Mouse (Mus musculus): ENCODE data around the gene Cnot4. TPM values are rescaled to one million over a fixed set of nuclear protein-coding genes. Genes with fewer than 3 reads are reported as not detected.
"Not testable (repeated sequence)": the region's sequence is repeated elsewhere in the genome, so short reads cannot be mapped to it uniquely, and the experiment has no call there.

Gene Cnot4
- 23.8 and 24.0 TPM in 2 replicates for polyA plus RNA-seq (2012; rRNA removed)

DNA sequence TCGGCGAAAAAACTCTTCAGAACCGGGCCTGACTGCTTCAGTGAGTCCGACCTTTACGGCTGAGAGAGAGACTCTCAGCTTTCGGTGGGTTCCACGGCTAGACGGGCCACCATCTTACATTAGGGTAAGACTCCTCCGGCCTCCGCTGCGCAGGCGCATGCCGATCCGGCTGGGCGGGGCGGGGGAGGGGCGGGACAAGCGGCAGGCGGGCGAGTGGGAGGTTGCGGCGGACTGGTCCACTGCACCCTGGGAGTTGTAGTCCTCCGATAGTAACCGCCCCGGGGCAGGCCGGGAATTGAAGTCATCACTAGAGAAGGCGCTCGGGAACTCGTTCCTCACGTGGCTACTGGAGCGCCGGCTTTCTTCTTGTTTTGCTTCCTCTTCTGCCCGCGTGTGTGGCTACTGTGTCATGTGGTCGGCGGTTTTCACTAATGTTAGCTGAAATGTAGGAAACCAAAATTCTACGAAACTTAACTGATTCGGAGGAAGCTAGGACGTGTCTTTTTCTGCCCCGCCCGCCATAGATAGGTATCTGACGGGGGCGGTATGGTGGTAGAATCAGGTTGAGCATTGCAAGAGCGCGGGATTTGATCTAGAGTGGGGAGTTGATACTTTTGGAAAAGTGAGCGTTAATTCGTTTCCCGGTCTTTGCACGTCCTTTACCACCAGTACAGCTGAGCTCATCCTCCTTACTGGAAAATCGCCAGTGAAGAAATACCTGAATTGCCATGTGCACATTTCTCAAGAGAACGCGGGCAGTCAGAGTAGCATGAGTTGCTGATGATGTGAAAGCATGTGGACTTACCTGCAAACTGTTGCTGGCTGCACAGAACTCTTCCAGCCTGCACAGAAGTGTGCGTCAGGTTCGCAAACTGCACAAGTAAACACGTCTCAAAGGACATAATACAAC, at the start of gene Cnot4:
TSS of gene Cnot4 (minus strand) at position 146 of the 910 bp plus-strand sequence.
- DNase-seq (ENCODE audit: extremely low spot score in 1 of 2, low spot score in 1 of 2), result peak; percentile 98 to 99

DNA sequence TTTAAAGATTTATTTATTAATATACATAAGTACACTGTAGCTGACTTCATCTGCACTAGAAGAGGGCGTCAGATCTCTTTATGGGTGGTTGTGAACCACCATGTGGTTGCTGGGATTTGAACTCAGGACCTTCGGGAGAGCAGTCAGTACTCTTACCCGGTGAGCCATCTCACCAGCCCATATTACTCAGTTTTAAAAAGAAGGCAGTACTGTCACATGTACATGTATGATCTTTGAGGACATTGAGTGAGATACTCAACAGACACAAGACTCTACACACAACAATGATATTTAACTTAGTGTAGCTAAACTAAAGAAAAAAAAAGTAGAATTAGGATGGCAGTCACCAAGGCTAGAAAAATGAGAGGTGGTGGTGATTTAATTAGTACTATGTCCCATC, 45.8 kb upstream of the Cnot4 start:
- DNase-seq (ENCODE audit: extremely low spot score in 1 of 2, low spot score in 1 of 2), result not testable (repeated sequence)

GRCm38 (mm10) chr6:35177650-35178272, 44.2 kb upstream of the Cnot4 start:
- peak in 1 of 2 experiments; percentile 24 for DNase-seq (ENCODE audit: extremely low spot score in 1 of 2, low spot score in 1 of 2)

DNA sequence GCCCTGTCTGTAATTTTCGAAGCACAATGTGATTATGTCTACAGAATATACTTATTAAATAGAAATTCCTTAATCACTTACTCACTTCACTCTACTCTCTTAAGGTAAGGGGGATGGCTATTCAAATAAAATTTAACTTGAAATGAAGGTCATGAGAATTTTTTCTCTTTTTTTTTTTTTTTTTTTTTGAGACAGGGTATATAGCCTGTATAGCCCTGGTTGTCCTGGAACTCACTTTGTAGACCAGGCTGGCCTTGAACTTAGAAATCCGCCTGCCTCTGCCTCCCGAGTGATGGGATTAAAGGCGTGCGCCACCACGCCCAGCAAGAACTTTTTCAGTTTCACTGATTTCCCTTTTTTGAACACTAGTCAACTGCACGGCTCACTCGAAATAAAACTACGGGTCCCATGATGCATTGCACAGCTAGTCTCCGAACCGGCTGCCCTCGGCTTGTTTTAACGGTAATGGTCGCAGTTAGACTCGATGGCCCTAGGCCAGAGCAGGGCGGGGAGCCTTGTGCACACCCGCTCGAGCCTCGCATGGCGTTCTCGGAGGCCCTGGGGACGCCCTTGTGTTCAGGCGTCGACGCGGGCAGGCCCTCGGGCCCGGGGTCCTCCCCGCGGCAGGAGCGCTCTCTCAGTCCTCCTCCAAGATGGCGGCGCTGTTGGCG, 43.6 kb upstream of the Cnot4 start, which contains the start of gene Nup205:
TSS of gene Nup205 (plus strand) at position 443 of the 671 bp plus-strand sequence.
- DNase-seq (ENCODE audit: extremely low spot score in 1 of 2, low spot score in 1 of 2), result peak; percentile 53 to 86

- DNase-seq (ENCODE audit: extremely low spot score in 1 of 2, low spot score in 1 of 2), result no peak
These were observed 39.7 kb upstream of the Cnot4 start for GRCm38 (mm10) chr6:35173181-35173580.

GRCm38 (mm10) chr6:35172028-35172427, 38.5 kb upstream of the Cnot4 start:
- not testable (repeated sequence) for DNase-seq (ENCODE audit: extremely low spot score in 1 of 2, low spot score in 1 of 2)

GRCm38 (mm10) chr6:35169250-35169649, 35.7 kb upstream of the Cnot4 start:
- no peak for DNase-seq (ENCODE audit: extremely low spot score in 1 of 2, low spot score in 1 of 2)

DNA sequence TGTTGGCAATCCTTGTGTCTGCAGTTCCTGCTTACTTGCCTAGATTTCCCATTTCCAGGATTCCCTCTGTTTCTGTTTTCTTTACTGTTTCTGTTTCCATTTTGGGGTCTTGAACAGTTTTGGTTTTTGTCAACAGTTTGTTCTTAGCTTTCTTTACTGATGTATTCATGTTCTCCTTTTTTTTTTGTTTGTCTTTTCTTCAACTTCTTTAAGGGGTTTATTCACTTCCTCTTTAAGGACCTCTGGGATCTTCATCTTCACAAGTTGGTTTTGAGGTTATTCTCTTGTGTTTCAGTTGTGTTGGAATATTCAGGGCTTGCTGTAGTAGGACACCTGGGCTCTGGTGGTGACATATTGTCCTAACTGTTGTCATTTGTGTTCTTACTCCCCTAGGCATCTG, 21.0 kb upstream of the Cnot4 start:
- DNase-seq (ENCODE audit: extremely low spot score in 1 of 2, low spot score in 1 of 2), result no peak

DNA sequence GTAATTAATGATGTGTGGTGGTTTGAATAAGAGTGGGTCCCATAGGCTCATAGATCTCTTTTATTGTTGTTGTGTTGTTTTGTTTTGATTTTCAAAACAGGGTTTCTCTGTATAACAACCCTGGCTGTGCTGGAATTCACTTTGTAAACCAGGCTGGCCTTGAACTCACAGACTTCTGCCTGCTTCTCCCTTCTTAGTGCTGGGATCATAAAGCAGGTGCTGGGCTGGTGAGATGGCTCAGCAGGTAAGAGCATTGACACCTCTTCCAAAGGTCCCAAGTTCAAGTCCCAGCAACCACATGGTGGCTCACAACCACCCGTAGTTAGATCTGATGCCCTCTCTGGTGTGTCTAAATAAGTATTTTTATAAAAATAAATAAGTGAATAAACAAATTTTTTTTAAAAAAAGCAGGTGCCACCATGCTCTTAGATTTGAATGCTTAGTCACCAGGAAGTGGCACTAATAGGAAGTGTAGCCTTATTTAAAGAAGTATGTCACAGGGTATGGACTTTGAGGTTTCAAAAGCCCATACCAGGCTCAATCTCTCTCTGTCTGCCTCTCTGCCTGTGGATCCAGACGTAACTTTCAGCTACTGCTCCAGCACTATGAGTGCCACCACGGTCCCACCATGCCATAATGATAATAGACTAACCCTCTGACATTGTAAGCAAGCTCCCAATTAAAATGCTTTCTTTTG, 14.3 kb upstream of the Cnot4 start:
- DNase-seq (ENCODE audit: extremely low spot score in 1 of 2, low spot score in 1 of 2), result no peak

GRCm38 (mm10) chr6:35145569-35145968, 12.0 kb upstream of the Cnot4 start:
- DNase-seq (ENCODE audit: extremely low spot score in 1 of 2, low spot score in 1 of 2), result no peak

DNA sequence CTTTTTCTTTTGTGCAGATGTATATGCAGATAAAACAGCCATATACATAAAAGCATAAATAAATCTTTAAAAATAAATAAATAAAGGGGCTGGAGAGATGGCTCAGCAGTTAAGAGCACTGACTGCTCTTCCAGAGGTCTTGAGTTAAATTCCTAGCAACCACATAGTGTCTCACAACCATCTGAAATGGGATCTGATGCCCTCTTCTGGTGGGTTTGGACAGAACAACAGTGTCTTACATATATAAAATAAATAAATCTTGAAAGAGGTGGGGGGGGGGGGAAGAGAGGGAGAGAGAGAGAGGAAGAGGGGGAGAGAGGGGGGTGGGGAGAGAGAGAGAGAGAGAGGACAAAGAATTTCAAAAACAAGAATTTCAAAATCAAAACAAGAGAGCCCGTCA, 6.8 kb upstream of the Cnot4 start:
- DNase-seq (ENCODE audit: extremely low spot score in 1 of 2, low spot score in 1 of 2), result no peak

DNA sequence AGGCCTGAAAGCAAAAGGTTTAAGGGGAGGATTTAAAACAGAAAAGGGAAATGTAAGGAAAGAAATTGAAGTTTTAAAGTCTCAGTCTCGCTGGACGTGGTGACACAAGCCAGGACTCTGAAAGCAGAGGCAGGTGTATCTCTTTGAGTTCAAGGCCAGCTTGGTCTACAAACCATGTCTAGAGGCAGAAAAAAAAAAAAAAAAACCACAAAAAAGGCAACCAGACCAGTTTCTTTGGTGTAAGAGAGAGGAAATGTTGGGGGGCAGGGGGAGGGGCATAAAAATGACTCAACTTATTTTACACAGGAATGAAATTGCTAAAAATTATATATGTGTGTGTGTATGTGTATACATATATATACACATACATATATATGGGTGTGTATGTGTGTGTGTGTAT, 1.3 kb upstream of the Cnot4 start:
- no peak for DNase-seq (ENCODE audit: extremely low spot score in 1 of 2, low spot score in 1 of 2)

GRCm38 (mm10) chr6:35133246-35133578, 312 bp downstream of the Cnot4 start:
- DNase-seq (ENCODE audit: extremely low spot score in 1 of 2, low spot score in 1 of 2), result peak in 1 of 2 experiments; percentile 30

DNA sequence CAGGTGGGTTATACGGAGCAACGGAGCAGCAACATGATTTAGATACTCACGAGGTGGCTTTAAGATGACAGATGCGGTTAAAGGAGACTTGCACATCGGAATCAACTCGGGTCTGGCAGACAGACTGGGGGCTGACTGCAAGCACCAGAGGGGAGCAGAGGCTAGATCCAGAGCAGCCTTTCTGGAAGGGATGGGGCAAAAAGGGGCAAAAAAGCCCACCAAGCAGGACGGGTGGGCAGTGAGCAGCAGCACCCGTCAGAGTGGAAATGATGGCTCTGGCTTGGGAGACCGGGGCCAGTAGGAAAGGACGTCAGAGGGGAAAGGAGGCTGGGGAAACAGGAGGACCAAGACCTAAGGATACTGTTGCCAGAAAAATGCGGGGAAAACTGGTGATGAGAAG, 718 bp downstream of the Cnot4 start:
- DNase-seq (ENCODE audit: extremely low spot score in 1 of 2, low spot score in 1 of 2), result peak; percentile 1 to 7

DNA sequence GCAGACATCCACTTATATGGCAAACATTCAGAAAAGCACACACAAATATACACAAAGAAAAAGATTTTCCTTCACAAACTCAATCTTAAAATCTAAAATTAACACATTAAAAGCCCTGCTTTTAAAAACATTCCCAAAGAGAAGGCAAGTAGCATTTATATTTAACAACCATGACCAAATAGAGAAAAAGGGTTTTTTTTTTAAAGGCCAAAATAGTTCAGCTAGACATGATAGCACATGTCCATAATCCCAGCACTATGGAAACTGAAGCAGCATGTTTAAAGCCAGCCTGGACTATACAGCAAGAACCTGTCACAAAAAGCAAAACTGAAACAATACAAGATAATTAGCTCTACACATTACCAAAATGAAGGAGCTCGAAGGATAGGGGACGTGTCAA, 11.0 kb downstream of the Cnot4 start:
- no peak for DNase-seq (ENCODE audit: extremely low spot score in 1 of 2, low spot score in 1 of 2)

- DNase-seq (ENCODE audit: extremely low spot score in 1 of 2, low spot score in 1 of 2), result no peak
These were observed 11.6 kb downstream of the Cnot4 start for GRCm38 (mm10) chr6:35121925-35122324.

GRCm38 (mm10) chr6:35102457-35102856, 31.1 kb downstream of the Cnot4 start:
- peak in 1 of 2 experiments; percentile 3 for DNase-seq (ENCODE audit: extremely low spot score in 1 of 2, low spot score in 1 of 2)

DNA sequence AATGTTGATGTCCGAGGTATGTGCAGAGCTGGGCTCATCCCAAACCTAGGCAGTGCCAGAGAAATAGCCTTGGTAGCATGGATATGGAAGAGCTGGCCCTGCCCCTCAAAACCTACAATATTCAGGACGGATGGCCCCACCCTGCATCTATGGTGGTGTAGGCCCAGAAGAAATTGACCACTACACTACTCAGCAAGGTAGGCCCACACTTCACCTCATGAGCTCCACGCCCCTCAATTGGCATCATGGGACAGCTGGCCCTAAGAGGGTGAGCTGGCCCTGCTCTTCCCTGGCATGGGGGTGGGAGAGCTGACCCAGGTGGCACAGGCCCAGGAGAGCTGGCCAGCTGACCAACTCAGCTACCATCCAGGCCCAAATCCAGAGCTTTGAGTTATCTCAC, 48.6 kb downstream of the Cnot4 start:
- DNase-seq (ENCODE audit: extremely low spot score in 1 of 2, low spot score in 1 of 2), result no peak

GRCm38 (mm10) chr6:35075148-35075547, 58.4 kb downstream of the Cnot4 start:
- no peak for DNase-seq (ENCODE audit: extremely low spot score in 1 of 2, low spot score in 1 of 2)

GRCm38 (mm10) chr6:35071261-35071660, 62.3 kb downstream of the Cnot4 start:
- DNase-seq (ENCODE audit: extremely low spot score in 1 of 2, low spot score in 1 of 2), result no peak

DNA sequence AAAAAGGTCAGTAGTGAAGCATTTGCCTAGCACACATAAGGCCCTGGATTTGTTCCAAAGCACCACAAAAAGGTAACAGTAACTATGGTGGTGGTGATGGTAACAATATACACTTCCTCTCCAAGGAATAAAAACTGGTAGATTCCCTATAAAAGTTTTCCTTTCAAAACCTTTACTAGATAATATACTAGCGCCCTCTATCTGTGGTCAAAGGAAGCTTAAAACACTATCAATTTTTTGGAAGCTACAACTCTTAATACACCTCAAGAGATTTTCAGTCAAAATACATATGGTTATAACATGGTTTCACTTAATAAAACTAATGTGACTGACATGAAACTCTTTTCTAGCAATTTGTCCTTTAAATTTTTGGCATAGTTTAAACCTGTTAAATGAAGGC, 71.1 kb downstream of the Cnot4 start:
- DNase-seq (ENCODE audit: extremely low spot score in 1 of 2, low spot score in 1 of 2), result no peak

Data from frontal cortex, adult 2 months (tissue).